Mouse (Mus musculus): Measurements from ENCODE around the gene Hp.

Hp gene

GRCm38 (mm10) chr8:109578900-109579301, at the start of gene Hp:
Gene Hp (minus strand): TSS chr8:109579172.
- peak in 1 of 2 experiments; percentile 61 for DNase-seq (ENCODE audit: inconsistent age in 2 of 2, low spot score in 1 of 2)

- no peak for DNase-seq (ENCODE audit: inconsistent age in 2 of 2, low spot score in 1 of 2)
These were observed 49.7 kb upstream of the Hp start for GRCm38 (mm10) chr8:109628638-109629037.

GRCm38 (mm10) chr8:109615569-109615968, 36.6 kb upstream of the Hp start:
- DNase-seq (ENCODE audit: inconsistent age in 2 of 2, low spot score in 1 of 2) = no peak

- no peak for DNase-seq (ENCODE audit: inconsistent age in 2 of 2, low spot score in 1 of 2)
These were observed 35.6 kb upstream of the Hp start, which contains the start of gene Pkd1l3 for GRCm38 (mm10) chr8:109614243-109615210. Gene Pkd1l3 (plus strand): TSS chr8:109614517.

- peak in 1 of 2 experiments; percentile 33 for DNase-seq (ENCODE audit: inconsistent age in 2 of 2, low spot score in 1 of 2)
These were observed 30.2 kb upstream of the Hp start for GRCm38 (mm10) chr8:109609153-109609502.

DNA sequence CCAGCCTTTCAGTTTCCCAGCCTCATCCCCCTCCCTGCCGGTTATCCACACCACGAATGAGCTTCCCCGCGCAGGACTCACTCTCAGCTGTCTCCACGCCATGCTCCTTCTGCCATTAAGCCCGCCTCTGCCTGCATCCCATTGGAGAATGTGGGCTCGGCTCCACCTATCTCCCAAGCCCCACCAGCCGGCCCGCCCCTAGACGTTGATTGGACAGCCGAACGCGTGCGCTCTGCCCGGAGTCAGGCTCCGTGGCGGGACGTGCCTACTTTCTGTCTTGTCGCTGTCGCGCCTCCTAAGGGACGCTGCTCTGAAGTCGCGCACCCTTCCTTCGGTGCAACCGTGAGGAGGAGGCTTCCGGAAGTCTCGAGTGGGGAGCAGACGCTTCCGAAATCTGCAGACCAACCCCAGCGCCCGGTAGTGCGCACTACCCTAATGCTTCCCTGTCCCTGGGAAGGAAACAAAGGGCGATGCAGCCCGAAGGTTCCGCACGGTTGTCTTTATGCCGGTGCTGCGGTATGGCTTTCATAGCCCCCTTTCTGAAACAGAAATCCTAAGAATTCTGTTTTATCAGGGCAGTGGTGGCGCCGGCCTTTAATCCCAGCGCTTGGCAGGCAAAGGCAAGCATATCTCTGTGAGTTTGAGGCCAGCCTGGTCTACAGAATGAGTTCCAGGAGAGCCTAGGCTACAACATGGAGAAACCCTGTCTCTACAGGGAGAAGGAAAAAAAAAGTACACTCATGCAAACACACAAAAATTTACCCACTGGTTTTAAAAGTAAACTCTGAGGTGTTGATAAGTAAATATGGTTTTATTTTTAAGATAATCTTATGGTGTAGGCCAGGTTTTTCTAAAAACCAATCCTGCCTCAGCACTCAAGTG, 29.5 kb upstream of the Hp start, which contains the start of gene Dhodh:
Dhodh (minus strand) TSS at position 403 of the 882 bp plus-strand sequence.
- DNase-seq (ENCODE audit: inconsistent age in 2 of 2, low spot score in 1 of 2) = peak; percentile 97 to 99

DNA sequence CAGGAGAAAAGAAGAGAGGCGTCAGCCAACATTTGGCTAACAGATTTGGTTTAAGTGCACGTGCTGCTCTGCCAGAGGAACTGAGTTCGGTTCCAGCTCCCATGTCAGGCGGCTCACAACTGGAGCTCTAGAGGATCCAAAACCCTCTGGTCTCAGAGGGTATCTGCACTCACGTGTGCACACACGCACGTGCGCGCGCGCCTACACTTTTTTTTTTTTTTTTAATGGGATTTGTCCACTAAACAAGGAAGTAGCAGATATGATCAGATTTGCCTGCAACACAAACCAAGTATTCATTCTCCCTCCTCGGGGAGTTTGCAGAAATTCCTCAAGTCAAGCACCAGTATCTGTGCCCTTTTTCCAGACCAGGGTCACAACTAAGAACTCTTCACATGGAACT, 28.7 kb upstream of the Hp start:
- peak in 1 of 2 experiments; percentile 29 for DNase-seq (ENCODE audit: inconsistent age in 2 of 2, low spot score in 1 of 2)

DNA sequence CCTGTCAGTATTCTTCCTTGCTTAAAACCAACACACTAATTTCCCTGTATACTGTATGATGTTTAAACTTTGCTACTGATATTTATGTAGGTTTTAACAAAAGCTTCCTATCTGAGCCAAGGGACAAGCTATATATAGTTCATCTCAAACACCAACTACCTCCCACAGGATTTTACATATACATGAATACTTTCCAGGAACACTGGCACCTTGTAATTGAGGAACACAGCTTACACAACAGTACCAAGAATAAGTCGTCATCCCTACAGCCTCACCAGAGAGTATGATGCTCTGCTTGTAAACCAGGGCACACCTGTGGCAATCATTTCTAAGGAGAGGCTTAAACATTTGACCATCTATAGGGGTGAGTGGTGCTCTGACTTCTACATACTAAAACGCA, 27.8 kb upstream of the Hp start:
- no peak for DNase-seq (ENCODE audit: inconsistent age in 2 of 2, low spot score in 1 of 2)

GRCm38 (mm10) chr8:109595854-109596253, 16.9 kb upstream of the Hp start:
- peak; percentile 29 to 74 for DNase-seq (ENCODE audit: inconsistent age in 2 of 2, low spot score in 1 of 2)

- peak in 1 of 2 experiments; percentile 47 for DNase-seq (ENCODE audit: inconsistent age in 2 of 2, low spot score in 1 of 2)
These were observed 14.3 kb upstream of the Hp start for GRCm38 (mm10) chr8:109593117-109593788.

- DNase-seq (ENCODE audit: inconsistent age in 2 of 2, low spot score in 1 of 2) = no peak
These were observed 13.2 kb upstream of the Hp start for GRCm38 (mm10) chr8:109592164-109592563.

GRCm38 (mm10) chr8:109591367-109591766, 12.4 kb upstream of the Hp start:
- no peak for DNase-seq (ENCODE audit: inconsistent age in 2 of 2, low spot score in 1 of 2)

- DNase-seq (ENCODE audit: inconsistent age in 2 of 2, low spot score in 1 of 2) = no peak
These were observed 11.9 kb upstream of the Hp start for GRCm38 (mm10) chr8:109590901-109591300.

- DNase-seq (ENCODE audit: inconsistent age in 2 of 2, low spot score in 1 of 2) = no peak
These were observed 8.1 kb upstream of the Hp start for GRCm38 (mm10) chr8:109586972-109587504.

DNA sequence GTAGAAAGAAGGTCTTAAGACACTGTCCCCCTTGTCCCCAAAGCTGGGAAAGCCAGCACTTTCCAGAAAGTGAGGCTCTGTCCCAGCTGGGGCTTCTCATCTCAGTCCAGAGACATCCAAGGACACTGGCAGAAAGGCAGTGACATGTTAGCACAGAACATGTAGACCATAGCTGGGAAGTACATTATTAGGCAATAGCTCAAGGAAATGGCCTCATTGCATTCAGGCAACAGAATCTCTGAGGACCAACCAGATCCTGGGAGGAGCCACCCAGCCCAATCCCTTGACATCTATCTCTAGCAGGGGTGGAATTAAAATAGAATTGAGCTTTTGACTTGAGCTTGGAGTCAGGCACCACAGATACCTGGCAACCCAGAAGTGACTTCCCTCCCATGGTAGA, 6.7 kb upstream of the Hp start:
- no peak for DNase-seq (ENCODE audit: inconsistent age in 2 of 2, low spot score in 1 of 2)

DNA sequence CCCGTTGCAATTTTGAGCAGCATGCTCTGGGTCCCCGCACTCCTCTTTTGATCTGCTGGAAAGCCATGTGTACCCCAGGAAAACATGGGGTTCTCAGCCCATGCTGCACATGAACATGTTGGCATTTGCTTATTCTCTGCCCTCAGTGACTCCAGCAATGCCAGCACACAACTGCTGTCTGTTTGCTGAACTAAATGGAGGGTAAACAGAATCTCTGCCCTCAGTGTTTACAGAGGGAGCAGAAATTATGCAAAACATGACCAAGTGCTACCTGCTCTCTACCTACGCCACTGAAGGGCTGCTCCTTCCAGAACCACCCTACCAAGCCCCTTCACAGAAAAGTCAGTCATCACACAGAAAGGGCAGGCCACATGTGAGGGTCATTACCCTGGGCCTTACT, 5.9 kb upstream of the Hp start:
- DNase-seq (ENCODE audit: inconsistent age in 2 of 2, low spot score in 1 of 2) = no peak

- no peak for DNase-seq (ENCODE audit: inconsistent age in 2 of 2, low spot score in 1 of 2)
These were observed 5.3 kb upstream of the Hp start for GRCm38 (mm10) chr8:109584293-109584692.

- DNase-seq (ENCODE audit: inconsistent age in 2 of 2, low spot score in 1 of 2) = no peak
These were observed 2.7 kb downstream of the Hp start for GRCm38 (mm10) chr8:109576311-109576710.

GRCm38 (mm10) chr8:109571139-109571538, 7.8 kb downstream of the Hp start:
- no peak for DNase-seq (ENCODE audit: inconsistent age in 2 of 2, low spot score in 1 of 2)

- peak; percentile 99 to 100 for DNase-seq (ENCODE audit: inconsistent age in 2 of 2, low spot score in 1 of 2)
These were observed 13.3 kb downstream of the Hp start, which contains the start of the genes Dhx38 and Txnl4b for GRCm38 (mm10) chr8:109565498-109566333. Gene Dhx38 (minus strand): TSS chr8:109565861. Gene Txnl4b (plus strand): TSS chr8:109565892.

Data from adrenal gland, adult (tissue).